Mouse (Mus musculus) v-Abl transformed pro-B cells (cell line): Measurements from ENCODE around the gene Hdac5.

ENCODE experiments used
- in situ Hi-C, 2 experiments: fragments of 400-800 bp; cut with MboI; formaldehyde crosslinking; loops; one replicate each; pipeline ENCODE4 v1.15.1; 2025; ENCODE audit not compliant: unreplicated experiment in 2 of 2

Gene Hdac5

DNA sequence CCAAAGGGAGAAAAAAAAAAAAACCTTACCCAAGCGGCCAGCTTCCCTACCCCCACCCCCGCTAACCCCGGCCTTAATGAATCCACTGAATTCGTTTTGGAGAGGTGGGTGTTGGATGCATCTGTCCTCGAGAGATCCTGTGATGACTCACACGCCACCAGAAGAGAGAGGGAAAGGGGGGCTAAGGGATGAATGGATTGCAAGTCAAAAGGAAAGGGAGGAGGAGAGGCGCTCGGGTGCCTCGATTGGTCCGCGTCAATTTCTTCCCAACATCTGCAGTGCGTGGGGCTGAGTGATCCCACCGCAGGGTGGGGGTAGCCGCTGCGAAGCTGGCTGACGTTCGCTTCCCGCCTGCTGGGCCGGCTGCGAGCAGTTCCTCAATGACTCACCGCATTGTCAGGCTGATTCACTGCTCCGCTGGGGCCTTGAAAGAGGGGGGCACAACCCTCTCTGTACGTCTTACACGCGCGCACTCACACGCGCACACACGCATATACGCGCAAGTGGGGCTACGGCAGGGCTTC lies 15.0 kb upstream of the Hdac5 start:
- in situ Hi-C loops: loop anchor here in 1 of 2 experiments (25.0 kb wide), 1 partner anchor 458 kb away; the partner anchor contains the start of gene Etv4

DNA sequence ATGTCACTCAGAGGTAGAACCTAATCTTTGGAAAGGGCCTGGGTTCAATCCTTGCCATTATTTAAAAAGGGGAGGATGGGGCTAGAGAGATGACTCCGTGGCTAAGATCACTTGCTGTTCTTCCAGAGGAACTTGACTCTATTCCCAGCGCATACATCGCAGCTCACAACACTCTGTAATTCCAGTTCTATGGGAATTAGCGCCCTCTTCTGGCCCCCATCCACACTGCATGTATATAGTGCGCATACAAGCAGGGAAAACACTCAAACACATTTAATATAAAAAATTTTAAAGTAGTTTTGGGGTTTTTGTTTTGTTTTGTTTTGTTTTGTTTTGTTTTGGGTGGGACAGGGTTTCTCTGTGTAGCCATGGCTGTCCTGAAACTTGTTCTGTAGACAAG lies 11.9 kb upstream of the Hdac5 start:
- in situ Hi-C loops: loop anchor here in 1 of 2 experiments (25.0 kb wide), 1 partner anchor 455 kb away; the partner anchor contains the start of gene Etv4

DNA sequence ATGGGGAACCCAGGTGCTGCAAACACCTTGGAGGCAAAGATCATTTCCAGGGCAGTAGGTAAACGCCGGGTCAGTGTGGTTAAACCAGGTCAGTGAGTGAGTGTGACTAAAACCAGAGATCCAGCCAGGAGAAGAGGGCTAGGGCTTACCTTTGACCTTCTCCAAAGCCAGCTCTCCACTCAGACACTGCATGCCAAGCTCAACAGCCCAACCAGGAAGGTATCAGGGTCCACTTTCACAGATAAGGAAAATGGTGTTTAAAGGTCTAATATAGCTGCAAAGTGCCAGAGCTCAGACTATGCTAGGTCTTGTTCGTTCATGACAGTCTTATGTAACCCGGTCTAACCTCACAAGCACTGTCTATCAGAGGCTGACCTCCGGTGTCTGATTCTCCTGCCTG lies 11.3 kb upstream of the Hdac5 start:
- in situ Hi-C loops: loop anchor here in 1 of 2 experiments (25.0 kb wide), 1 partner anchor 454 kb away; the partner anchor contains the start of gene Etv4

DNA sequence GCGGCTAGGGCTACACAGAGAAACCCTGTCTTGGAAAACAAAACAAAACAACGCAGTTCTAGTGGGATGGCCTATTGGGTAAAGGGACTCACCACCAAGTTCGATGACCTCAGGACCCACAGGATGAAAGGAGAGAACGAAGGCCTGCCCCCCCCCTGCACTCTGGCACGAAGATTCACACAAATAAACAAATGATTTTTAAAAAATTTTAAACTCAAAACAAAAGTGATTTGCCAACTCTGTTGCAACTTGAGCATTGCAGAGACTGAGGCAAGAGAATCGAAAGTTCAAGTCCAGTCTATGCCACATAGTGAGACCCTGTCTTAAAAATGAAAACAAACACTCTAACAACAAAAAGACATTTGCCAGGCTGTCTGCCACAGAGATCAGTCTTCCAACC lies 10.7 kb upstream of the Hdac5 start:
- in situ Hi-C loops: loop anchor here in 1 of 2 experiments (25.0 kb wide), 1 partner anchor 453 kb away; the partner anchor contains the start of gene Etv4

DNA sequence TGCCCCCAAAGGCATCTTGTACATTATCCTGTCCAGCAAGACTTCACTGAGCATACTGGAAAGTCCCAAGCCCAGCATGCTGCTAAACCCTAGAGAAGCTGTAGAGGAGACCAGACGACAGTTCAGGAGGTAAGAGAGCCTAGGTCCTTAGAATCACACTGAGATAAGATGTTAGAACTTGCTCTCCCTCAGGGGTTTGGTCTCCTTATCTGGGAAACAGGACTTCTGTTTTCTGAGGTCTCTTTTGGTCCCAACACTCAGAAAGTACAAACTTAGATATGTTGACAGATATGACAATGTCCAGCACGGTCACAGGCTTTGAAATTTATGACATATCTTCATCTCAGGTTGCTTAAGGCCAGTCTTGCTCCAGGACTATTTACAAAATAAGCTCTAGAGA lies 6.1 kb upstream of the Hdac5 start:
- in situ Hi-C loops: loop anchor here (5.0 to 25.0 kb wide), 3 partner anchors 41 to 449 kb away; partner anchors contain the start of gene Etv4 (in 1 of the 2)

DNA sequence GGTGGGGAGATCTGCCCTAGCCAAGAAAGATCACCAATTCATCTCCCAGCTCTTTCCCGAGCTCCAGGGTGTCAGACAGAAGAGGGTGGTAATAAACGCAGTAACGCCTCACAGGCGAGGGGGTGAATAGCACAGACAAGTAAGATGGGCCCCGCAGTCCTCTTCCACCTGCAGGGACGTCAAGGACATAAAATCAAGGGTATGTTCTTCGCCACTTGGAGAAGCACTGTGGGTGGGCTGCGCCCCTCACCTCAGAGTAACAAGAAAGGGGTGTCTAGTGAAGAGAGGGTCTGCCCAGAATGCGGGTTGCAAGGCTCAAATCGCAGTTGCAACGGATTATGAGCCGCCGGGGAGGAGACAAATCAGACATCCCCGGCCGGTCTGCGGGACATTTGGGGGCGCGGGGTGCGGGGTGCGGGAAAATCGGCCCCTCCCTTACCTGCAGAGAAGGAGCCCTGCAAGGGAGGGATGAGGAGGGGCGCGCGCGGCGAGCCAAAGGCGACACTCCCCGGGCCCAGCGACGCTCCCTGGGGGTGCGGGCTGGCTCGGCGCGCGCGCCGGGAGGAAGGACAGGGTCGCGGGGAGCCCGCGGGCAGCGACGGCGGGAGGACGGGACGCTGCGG lies 524 bp downstream of the Hdac5 start:
- in situ Hi-C loops: loop anchor here (5.0 to 25.0 kb wide), 4 partner anchors 42 to 442 kb away; partner anchors contain the start of genes Etv4 (in 1 of the 2), G6pc3 (in 1 of the 2), Lsm12 (in 1 of the 2) and Nags (in 1 of the 2)

DNA sequence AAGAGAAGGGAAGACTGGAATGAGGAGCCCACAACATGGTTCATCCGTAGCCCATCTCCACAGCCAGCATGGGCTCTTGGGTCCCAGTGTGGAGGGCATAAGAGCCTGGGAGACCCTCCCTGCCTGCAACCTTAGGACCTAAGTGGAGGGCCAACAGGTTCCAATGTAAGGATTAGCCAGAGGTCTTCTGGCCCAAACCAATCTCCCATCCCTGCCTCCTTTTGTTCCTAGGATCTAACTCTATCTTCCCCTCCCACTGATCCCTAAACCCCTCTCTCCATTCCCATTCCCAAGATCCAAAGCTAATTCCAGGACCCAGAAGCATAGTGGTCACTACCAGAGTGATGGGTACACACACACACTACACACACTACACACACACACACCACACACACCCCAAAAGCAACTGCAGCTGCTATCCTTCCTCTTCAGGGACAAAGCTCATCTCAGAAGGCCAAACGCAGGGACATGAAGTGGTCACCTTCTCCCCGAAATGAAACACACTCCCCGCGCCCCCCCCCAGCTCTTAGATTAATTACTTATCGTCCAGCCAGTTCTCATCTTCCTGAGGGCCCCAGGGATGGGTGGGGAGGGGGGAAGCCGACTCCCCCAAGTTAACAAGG lies 1.2 kb downstream of the Hdac5 start:
- in situ Hi-C loops: loop anchor here (5.0 to 25.0 kb wide), 4 partner anchors 41 to 441 kb away; partner anchors contain the start of genes Etv4 (in 1 of the 2), G6pc3 (in 1 of the 2), Lsm12 (in 1 of the 2) and Nags (in 1 of the 2)

DNA sequence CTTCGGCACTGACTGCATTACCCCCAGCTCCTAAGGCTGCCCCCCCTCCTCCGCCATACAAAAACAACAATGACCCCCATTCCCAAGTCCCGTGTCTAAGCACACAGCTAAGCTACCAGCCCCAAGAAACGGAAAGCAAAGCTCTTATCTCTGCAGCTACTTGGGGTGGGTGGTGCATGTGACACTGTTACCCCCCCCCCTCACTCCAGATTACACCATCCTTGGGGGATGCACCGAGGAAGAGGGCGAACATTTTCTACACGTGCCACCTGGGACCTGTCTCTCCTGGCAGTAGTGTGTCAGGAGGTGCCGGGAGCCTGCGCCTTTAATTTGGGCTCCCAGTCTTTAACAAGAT lies 1.8 kb downstream of the Hdac5 start:
- in situ Hi-C loops: loop anchor here (5.0 to 25.0 kb wide), 4 partner anchors 41 to 441 kb away; partner anchors contain the start of genes Etv4 (in 1 of the 2), G6pc3 (in 1 of the 2), Lsm12 (in 1 of the 2) and Nags (in 1 of the 2)

DNA sequence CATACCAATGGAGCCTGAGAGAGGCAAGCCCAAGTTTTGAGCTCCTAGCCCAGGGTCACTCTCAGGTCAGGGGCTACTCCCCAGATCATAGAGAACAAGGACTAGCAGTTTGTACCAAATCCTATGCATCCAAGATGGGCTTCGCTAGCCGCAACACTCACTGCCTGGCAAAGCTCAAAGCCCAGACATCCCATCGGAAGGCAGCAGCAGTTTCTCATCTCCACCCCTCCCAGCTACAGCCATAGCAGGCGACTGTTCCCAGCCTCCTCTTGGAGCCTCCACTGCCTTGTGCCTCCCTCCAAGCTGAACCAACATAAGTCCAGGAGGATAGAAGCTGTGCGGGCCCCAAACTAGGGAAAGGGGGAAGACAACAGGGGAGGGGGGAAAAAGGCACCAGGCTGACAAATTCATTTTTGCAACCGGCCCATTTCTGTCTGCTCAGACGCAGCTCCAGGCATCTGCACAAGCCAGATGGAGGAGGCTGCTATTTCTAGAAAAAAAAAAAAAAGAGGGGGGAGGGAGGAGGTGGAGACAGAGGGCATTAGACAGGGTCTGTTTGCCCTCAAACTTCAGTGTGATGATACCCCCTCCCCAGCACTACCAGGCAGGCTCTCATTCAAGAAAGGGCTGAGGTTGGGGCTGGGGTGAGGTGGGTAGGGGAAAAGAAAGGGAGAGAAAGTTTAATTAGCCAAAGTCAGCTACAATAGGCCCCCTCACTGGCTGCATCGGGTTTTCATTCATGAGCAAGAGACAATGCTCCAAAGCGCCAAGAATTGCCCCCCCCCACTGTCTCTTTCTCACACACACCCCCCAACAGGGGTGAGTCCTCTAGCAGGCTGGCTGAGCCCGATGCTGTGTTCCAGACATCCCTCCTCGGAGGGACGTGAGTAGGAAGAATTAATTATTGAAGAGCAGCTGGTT lies 2.4 kb downstream of the Hdac5 start:
- in situ Hi-C loops: loop anchor here (5.0 to 25.0 kb wide), 4 partner anchors 40 to 440 kb away; partner anchors contain the start of genes Etv4 (in 1 of the 2), G6pc3 (in 1 of the 2), Lsm12 (in 1 of the 2) and Nags (in 1 of the 2)

DNA sequence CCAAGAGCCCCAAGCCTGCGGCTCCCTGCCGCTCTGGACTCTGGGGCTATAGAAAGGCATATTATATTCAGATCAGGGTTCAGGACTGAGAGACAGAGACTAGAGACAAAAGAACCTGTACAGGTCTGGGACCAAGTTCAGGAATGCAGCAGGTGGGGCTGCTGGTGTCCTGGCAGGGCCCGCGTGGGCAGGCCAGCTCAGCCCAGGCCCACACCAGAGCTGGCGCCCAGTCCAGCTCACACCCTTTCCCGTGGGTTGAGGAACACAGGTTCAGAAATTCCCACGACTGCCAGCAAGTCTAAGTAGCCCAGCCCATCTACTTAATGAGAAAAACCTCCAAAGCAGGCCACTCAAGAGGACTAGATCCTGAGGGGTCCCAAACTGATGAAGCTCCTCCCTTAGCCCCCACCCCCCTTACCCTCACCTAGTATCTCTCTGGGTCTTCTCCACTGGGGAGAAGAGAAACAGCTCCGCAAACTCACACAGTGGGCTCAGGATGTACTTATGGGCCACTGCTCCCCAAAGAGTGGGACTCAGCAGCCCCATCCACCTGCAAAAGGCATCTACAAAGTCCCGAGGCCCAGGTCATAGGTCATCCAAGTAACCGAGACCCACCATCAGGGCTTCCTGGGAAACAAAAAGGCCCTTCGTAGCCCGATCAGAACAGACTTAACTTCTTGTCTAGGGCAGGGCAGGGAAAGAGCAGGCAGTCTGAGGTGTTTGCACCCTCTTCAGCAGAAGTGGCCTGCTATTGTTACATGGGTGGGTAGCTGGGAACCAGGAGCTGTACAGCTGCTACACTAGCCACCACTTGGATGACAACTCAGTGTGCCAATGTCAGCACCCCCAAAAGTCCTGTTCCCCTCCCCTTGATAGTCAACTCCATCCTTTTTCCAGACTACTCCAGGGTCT lies 3.6 kb downstream of the Hdac5 start:
- in situ Hi-C loops: loop anchor here (5.0 to 25.0 kb wide), 4 partner anchors 39 to 439 kb away; partner anchors contain the start of genes Etv4 (in 1 of the 2), G6pc3 (in 1 of the 2), Lsm12 (in 1 of the 2) and Nags (in 1 of the 2)

DNA sequence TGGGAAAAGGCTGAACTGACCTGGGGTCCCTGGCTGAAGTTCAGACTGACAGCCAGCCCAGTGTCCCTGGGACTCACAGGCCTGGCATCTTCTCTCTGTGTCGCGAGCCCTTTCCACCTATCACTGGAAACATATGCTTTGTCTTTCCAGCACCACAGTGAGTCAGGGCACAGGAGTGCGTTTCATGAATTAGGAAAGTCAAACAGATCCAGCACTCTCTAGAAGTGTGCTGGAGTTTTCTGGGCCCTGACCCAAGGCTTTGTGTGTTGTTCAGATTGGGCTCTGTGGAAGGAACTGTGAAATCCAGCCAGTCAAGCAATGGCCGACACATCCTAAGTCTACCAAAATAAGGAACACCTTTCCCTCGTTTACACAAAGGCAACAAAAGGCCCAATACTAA lies 4.7 kb downstream of the Hdac5 start:
- in situ Hi-C loops: loop anchor here (5.0 to 25.0 kb wide), 4 partner anchors 38 to 438 kb away; partner anchors contain the start of genes Etv4 (in 1 of the 2), G6pc3 (in 1 of the 2), Lsm12 (in 1 of the 2) and Nags (in 1 of the 2)

DNA sequence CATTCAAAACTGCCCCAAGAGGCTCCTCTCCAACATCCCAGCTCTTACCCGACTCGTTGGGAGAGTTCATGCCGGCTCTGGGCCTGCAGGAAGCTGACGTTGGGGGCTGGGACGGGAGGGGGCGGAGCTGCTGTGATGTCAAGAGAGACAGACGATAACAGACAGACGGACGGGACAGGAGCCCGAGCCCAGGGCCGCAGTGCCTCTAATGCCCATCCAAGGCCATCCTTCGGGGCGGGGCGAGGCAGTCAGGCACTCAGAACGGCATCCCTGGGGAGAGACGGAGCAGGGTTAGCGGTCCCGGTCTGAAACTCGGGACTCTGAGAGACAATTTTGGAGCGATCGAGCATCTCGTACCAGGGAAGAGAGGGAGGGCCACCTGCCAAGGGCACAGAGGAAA lies 5.3 kb downstream of the Hdac5 start:
- in situ Hi-C loops: loop anchor here (5.0 to 25.0 kb wide), 4 partner anchors 37 to 437 kb away; partner anchors contain the start of genes G6pc3 (in 2 of the 2), Lsm12 (in 2 of the 2), Etv4 (in 1 of the 2) and Nags (in 1 of the 2)

DNA sequence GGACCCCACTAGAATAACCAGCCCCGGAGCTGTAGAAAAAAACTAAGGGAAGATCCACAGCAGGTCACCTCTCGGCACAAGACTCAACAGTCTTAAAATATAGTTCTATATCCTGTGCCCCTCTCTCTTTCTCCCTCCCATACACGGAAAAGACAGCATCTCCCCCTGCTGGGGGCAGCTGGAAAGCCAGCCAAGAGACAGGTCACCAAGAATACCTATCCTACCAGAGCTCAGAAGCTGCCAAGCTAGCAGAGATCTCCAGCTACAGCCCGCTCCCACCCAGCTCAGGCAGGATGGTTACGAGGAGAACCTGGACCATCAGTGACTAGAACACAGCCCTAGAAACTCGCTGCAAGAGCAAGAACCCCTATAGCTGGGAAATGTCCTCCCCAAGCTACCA lies 6.8 kb downstream of the Hdac5 start:
- in situ Hi-C loops: loop anchor here in 1 of 2 experiments (5.0 kb wide), 1 partner anchor 36 kb away; the partner anchor contains the start of genes G6pc3 and Lsm12

DNA sequence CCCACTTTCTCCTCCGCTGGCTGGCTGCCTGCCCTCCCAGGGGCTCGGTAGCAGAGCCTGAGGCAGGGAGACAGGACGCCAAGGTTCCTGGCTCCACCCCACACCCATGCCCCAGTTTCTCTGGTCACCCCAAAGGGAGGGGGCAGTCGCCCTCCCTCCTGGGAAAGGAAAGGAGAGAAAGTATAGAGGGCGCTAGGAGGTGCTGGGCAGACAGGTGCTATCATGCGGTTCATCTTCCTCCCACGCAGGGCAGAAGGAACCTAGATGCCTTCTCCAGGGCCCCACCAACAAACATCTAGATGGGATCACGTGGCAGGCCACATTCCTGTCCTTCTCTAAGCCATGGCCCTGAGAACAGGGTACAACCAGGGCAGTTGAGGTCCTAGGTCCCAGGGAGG lies 8.0 kb downstream of the Hdac5 start:
- in situ Hi-C loops: loop anchor here in 1 of 2 experiments (5.0 kb wide), 1 partner anchor 35 kb away; the partner anchor contains the start of genes G6pc3 and Lsm12

DNA sequence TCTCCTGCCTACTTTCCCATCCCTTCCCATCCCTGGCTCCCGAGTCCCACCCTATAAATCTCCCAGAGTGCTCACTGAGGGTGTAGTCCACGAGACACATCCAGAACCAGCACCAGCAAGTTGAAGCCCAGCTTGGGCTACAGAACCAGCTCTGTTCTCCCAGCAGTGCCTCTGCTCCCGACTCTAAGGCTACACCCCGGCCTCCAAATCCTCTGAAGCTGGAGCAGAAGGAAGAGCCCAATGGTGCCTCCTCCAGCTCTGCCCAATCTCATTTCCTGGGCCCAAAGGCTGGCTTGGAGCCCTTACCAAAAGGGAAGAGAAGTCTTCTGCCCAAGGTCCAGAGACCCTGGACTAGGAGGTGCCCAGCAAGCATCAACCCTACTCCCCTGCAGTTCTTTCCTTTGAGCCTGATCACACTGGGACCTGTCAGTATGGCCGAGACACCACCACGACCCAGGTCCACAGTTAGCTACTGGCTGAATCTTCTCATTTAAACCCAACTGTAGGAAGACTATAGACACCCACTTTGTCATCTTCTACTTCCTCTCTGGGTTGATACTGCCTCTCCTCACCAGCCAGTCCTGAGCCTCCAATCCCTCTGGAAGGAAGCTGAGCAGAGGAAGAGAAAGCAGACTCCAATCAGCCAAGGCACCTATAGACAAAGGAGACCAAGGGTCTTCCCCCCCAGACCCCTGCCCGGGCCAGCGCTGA lies 8.6 kb downstream of the Hdac5 start:
- in situ Hi-C loops: loop anchor here in 1 of 2 experiments (5.0 kb wide), 1 partner anchor 34 kb away; the partner anchor contains the start of genes G6pc3 and Lsm12

DNA sequence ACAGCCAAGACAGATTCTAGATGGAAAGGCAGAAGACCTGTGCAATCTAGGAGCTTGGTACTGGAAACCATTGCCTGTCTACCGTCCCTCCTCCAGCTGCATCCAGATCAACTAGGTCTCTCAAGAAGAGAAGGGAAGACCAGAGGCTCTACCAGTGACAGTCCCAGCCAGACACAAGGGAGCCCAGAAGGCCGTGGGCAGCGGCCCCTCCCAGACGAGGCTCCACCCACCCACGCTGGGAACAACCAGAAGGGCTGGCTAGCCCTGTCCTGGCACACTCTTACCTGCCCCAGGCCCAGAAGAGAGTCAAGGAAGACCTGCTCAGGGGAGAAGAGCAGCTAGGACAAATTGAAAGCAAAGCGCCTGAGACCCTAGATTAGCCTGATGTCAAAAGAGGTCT lies 9.5 kb downstream of the Hdac5 start:
- in situ Hi-C loops: loop anchor here in 1 of 2 experiments (5.0 kb wide), 1 partner anchor 33 kb away; the partner anchor contains the start of genes G6pc3 and Lsm12

DNA sequence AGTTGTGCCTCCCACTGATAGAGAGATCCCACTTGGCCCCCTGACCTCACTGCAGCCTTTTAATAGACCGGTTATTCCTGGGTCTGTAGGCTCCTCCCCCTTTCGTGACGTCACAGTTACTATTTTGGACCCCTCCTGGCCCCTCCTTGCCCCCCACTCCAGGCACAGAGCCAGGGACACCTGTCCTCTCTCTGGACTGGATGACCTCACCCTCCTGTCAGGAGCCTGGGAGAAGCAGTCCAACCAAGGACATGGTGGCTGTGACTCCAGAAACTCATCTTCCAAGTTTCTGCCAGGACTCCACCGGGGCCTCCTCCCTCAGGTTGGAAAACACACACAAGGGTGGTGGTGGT lies 10.0 kb downstream of the Hdac5 start:
- in situ Hi-C loops: loop anchor here in 1 of 2 experiments (5.0 kb wide), 1 partner anchor 33 kb away; the partner anchor contains the start of genes G6pc3 and Lsm12
